Mouse (Mus musculus) neural tube, embryonic 14.5 days (tissue): ENCODE data around the gene Il22. TPM values are rescaled to one million over a fixed set of nuclear protein-coding genes. Genes with fewer than 3 reads are reported as not detected.
"Not testable (repeated sequence)": the region's sequence is repeated elsewhere in the genome, so short reads cannot be mapped to it uniquely, and the experiment has no call there.

Source experiments
- ATAC-seq: fragments of 200-750 bp; cut with Nextera tagmentation; 2 replicates; pipeline ENCODE4 v1.8.0; 2017; ENCODE audit warnings: low read depth, mild to moderate bottlenecking, moderate TSS enrichment, moderate library complexity
- H3K27ac ChIP-seq: fragments of 300-500 bp; sonication (generic); 2 replicates; pipeline ENCODE4 v1.5.1; 2014; ENCODE audit warnings: low read depth, mild to moderate bottlenecking, control low read depth, low read length, moderate library complexity, mixed read lengths
- H3K27me3 ChIP-seq: fragments of 300-500 bp; sonication (generic); 2 replicates; pipeline ENCODE4 v1.6.1; 2014; ENCODE audit warnings: low read length; ENCODE audit not compliant: control insufficient read depth, insufficient read depth
- H3K36me3 ChIP-seq: fragments of 300-500 bp; sonication (generic); 2 replicates; pipeline ENCODE4 v1.6.1; 2014; ENCODE audit warnings: low read length, mixed read lengths; ENCODE audit not compliant: control insufficient read depth, insufficient read depth
- H3K4me1 ChIP-seq: fragments of 300-500 bp; sonication (generic); 2 replicates; pipeline ENCODE4 v1.6.1; 2014; ENCODE audit warnings: low read length; ENCODE audit not compliant: control insufficient read depth, insufficient read depth
- H3K4me2 ChIP-seq: fragments of 300-500 bp; sonication (generic); 2 replicates; pipeline ENCODE4 v1.6.1; 2014; ENCODE audit warnings: mild to moderate bottlenecking, low read depth, low read length, control low read depth
- H3K4me3 ChIP-seq: fragments of 300-500 bp; sonication (generic); 2 replicates; pipeline ENCODE4 v1.5.1; 2014; ENCODE audit warnings: low read depth, low read length, control low read depth, mixed read lengths
- H3K9ac ChIP-seq: fragments of 300-500 bp; sonication (generic); replicated peaks from 2 replicates; pipeline ENCODE4 v1.6.1; 2014; ENCODE audit warnings: low read depth, mild to moderate bottlenecking, control low read depth, low read length, mixed read lengths
- H3K9me3 ChIP-seq: fragments of 300-500 bp; sonication (generic); 2 replicates; pipeline ENCODE4 v1.6.1; 2016; ENCODE audit warnings: low read length; ENCODE audit not compliant: control insufficient read depth
- WGBS: fragments of 180-500 bp; shearing (Covaris S2); extraction: QIAGEN DNeasy Blood & Tissue Kit; methylation state at CpG from one replicate; pipeline ENCODE4 v1.1.7; 2014; 5-methylcytosine and 5-hydroxymethylcytosine counted together
- polyA plus RNA-seq: library from polyadenylated mRNA; unstranded; fragments of >200 nt; fragmentation: Nextera tagmentation; extraction: Ambion mirVana; gene quantifications from 2 replicates; pipeline ENCODE4 v1.2.1, GENCODE M21; 2014

The Il22 gene
- polyA plus RNA-seq, 1 experiment from 2014 or later, result 0.24 TPM

GRCm38 (mm10) chr10:118215719-118216393 lies 11.1 kb downstream of the Il22 start:
- ATAC-seq, H3K4me3 ChIP-seq, H3K27ac ChIP-seq, H3K36me3 ChIP-seq, H3K27me3 ChIP-seq, H3K4me2 ChIP-seq, H3K4me1 ChIP-seq, H3K9me3 ChIP-seq, H3K9ac ChIP-seq: not testable (repeated sequence)
- 89% methylated on average over 2 of the region's 4 CpGs for WGBS

DNA sequence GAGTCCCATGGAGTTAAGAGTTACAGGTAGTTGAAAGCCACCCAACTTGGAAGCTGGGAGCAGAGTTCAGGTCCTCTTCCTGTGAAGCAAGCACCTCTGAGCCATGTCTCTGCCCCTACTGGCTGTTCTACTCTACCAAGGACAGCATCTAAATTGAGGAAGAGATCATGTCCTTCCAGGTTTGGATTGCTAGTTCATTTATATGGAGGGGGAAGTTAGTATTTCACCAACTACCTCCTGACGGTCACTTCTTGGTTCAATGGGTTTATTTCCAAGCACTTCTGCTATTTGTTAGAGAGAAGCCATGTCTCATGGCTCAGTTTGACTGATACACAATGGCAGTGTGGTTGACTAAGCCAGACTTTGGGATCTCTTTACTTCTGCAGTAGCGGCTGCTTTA lies 22.9 kb downstream of the Il22 start:
- H3K36me3 ChIP-seq, H3K9ac ChIP-seq, H3K27ac ChIP-seq, H3K27me3 ChIP-seq, H3K4me2 ChIP-seq, ATAC-seq, H3K9me3 ChIP-seq, H3K4me3 ChIP-seq, H3K4me1 ChIP-seq: not testable (repeated sequence)
- WGBS, result no CpG with 5 or more reads among the region's 2 CpGs

- not testable (repeated sequence) for H3K27ac ChIP-seq, H3K9me3 ChIP-seq, ATAC-seq, H3K27me3 ChIP-seq, H3K36me3 ChIP-seq, H3K4me2 ChIP-seq, H3K4me1 ChIP-seq, H3K9ac ChIP-seq, H3K4me3 ChIP-seq
- WGBS, result no CpG with 5 or more reads among the region's 5 CpGs
These were observed 27.9 kb downstream of the Il22 start for GRCm38 (mm10) chr10:118232607-118233006.

DNA sequence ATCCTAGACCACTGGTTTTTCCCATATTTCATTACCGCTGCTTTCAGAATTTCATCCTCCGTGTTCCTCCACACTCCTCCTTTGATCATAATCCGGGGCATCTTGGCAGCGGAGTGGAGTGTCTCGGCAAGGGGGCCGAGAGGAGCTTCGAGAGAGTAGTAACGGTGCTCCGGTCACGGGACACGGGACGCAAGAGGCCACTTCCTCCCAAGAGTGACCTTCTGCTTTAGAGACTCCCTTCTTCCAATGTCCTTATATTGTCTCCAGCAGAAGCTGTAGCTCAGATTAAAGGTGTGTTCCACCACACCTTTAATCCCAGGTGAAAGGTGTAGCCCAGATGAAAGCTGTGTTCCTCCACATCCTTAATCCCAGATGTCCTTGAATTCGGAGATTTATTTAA lies 35.9 kb downstream of the Il22 start, which contains the start of gene Gm32717:
Gene Gm32717, minus strand, starts transcription at position 101 of the 400 bp plus-strand sequence.
- not testable (repeated sequence) for H3K36me3 ChIP-seq, H3K27me3 ChIP-seq, H3K4me2 ChIP-seq, H3K27ac ChIP-seq, H3K4me1 ChIP-seq, ATAC-seq, H3K4me3 ChIP-seq, H3K9me3 ChIP-seq, H3K9ac ChIP-seq
- WGBS, result no CpG with 5 or more reads among the region's 13 CpGs

- WGBS, result 57% methylated on average over 11 of the region's 11 CpGs
- not testable (repeated sequence) for H3K9me3 ChIP-seq, H3K9ac ChIP-seq, H3K4me3 ChIP-seq, ATAC-seq, H3K4me2 ChIP-seq, H3K27ac ChIP-seq, H3K4me1 ChIP-seq, H3K27me3 ChIP-seq, H3K36me3 ChIP-seq
These were observed 44.4 kb downstream of the Il22 start for GRCm38 (mm10) chr10:118249006-118249595.

DNA sequence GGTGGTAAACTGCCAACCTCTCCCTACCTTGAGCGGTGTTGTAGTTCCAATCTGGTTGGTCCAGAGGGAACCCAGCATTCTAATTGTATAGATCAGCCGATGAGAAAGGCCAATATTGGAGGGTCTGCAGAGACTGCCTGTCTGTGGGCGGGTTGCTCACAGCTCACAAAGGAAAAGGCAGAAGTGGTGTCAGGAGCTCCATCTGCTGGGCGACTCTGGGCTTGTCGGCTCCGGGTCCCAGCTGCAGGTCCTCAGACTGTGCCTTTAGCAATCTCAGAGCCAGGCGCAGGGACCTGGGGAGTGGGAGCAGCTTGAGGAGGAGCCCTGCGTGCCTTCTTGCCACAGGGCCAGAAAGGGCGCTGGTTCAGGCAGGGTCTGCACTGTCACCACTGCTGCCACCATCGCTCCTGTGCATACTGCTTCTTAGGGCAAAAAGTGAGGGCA lies 46.1 kb downstream of the Il22 start:
- ATAC-seq, result peak; percentile 91
- no peaks in the 10 kb centered on the region for H3K4me1 ChIP-seq
- no peaks in the 10 kb centered on the region for H3K27me3 ChIP-seq
- H3K36me3 ChIP-seq, result no peaks in the 10 kb centered on the region
- 0 out of 2 replicates have a peak overlapping the region, but pooled peaks have one; percentile 16 for H3K27ac ChIP-seq
- H3K4me2 ChIP-seq, result peak overlapping the region; percentile 23; the same call in 1 of the 2 replicates
- WGBS, result 23% methylated on average over 10 of the region's 10 CpGs
- no peak overlapping the region for H3K4me3 ChIP-seq
- no peaks in the 10 kb centered on the region for H3K9me3 ChIP-seq
- no peak overlapping the region; the same call in 1 of the 2 replicates for H3K9ac ChIP-seq

- not testable (repeated sequence) for H3K4me2 ChIP-seq, ATAC-seq, H3K4me3 ChIP-seq, H3K36me3 ChIP-seq, H3K27ac ChIP-seq, H3K27me3 ChIP-seq, H3K4me1 ChIP-seq, H3K9ac ChIP-seq, H3K9me3 ChIP-seq
- no CpG with 5 or more reads among the region's 13 CpGs for WGBS
These were observed 53.6 kb downstream of the Il22 start, which contains the start of gene Gm32802 for GRCm38 (mm10) chr10:118258388-118258787. Gene Gm32802, plus strand, starts transcription at chr10:118258688.

Other genes with a start within 250 kb of the Il22 start
- gene Mdm1, start 63.1 kb upstream of the Il22 start, polyA plus RNA-seq, result 31.3 and 34.1 TPM in 2 replicates
- 0.35 and 0.37 TPM in 2 replicates for gene Gm32717, start 35.8 kb downstream of the Il22 start, polyA plus RNA-seq
- gene Gm32802, start 53.7 kb downstream of the Il22 start, polyA plus RNA-seq, result 0.35 and 0.37 TPM in 2 replicates
- gene Iltifb, start 90.1 kb downstream of the Il22 start, polyA plus RNA-seq, result not detected in 2 replicates
- gene Gm9040, start 122.0 kb downstream of the Il22 start, polyA plus RNA-seq, result not detected in 2 replicates
- gene Gm9044, start 127.5 kb downstream of the Il22 start, polyA plus RNA-seq, result not detected in 2 replicates
- gene Gm9045, start 132.9 kb downstream of the Il22 start, polyA plus RNA-seq, result not detected in 2 replicates
- gene Gm9046, start 138.3 kb downstream of the Il22 start, polyA plus RNA-seq, result not detected in 2 replicates
- gene Gm9048, start 143.7 kb downstream of the Il22 start, polyA plus RNA-seq, result not detected in 2 replicates
- gene Gm9049, start 149.2 kb downstream of the Il22 start, polyA plus RNA-seq, result not detected in 2 replicates
- gene Ifng, start 236.1 kb downstream of the Il22 start, polyA plus RNA-seq, result not detected in 2 replicates